Mouse (Mus musculus): ENCODE results near the gene Lmf1.

- TF ChIP-seq CTCF (conservative IDR thresholded peaks at IDR 0.05; ENCODE audit: low read length) (no peak), POU5F1 (IDR thresholded peaks at IDR 0.05; ENCODE audit: borderline replicate concordance, low read length) (no peak), NANOG (IDR thresholded peaks at IDR 0.05; ENCODE audit: borderline replicate concordance, low read length) (no peak)
These were observed 1.6 kb upstream of the Lmf1 start for GRCm38 (mm10) chr17:25577263-25577662.

Data from E14TG2a.4 (cell line).